Mouse (Mus musculus) kidney, embryonic 16.5 days (tissue): ENCODE measurements around the gene Sema5a. TPM values are rescaled to one million over a fixed set of nuclear protein-coding genes. Genes with fewer than 3 reads are reported as not detected.
A peak's percentile ranks its signal among the peaks of the same experiment; 100 is the strongest.
"Not testable (repeated sequence)": the region's sequence is repeated elsewhere in the genome, so short reads cannot be mapped to it uniquely, and the experiment has no call there.

Source experiments
- ATAC-seq: fragments of 200-750 bp; cut with Nextera tagmentation; 2 replicates; pipeline ENCODE4 v1.8.0; 2017; ENCODE audit warnings: moderate TSS enrichment; ENCODE audit not compliant: low FRiP score, low TSS enrichment
- H3K27ac ChIP-seq: fragments of 300-500 bp; sonication (generic); 2 replicates; pipeline ENCODE4 v1.5.1; 2014; ENCODE audit warnings: low read length
- H3K27me3 ChIP-seq: fragments of 300-500 bp; sonication (generic); 2 replicates; pipeline ENCODE4 v1.6.1; 2014; ENCODE audit warnings: low read length, control low read depth, mixed read lengths; ENCODE audit not compliant: insufficient read depth
- H3K36me3 ChIP-seq: fragments of 300-500 bp; sonication (generic); 2 replicates; pipeline ENCODE4 v1.6.1; 2014; ENCODE audit warnings: low read length, control low read depth, mixed read lengths; ENCODE audit not compliant: insufficient read depth
- H3K4me1 ChIP-seq: fragments of 300-500 bp; sonication (generic); 2 replicates; pipeline ENCODE4 v1.6.1; 2014; ENCODE audit warnings: low read length, control low read depth, mixed read lengths; ENCODE audit not compliant: insufficient read depth
- H3K4me2 ChIP-seq: fragments of 300-500 bp; sonication (generic); replicated peaks from 2 replicates; pipeline ENCODE4 v1.6.1; 2014; ENCODE audit warnings: low read depth, low read length
- H3K4me3 ChIP-seq: fragments of 300-500 bp; sonication (generic); 2 replicates; pipeline ENCODE4 v1.5.1; 2014; ENCODE audit warnings: mild to moderate bottlenecking, low read length
- H3K9ac ChIP-seq: fragments of 300-500 bp; sonication (generic); replicated peaks from 2 replicates; pipeline ENCODE4 v1.6.1; 2014; ENCODE audit warnings: low read length
- H3K9me3 ChIP-seq: fragments of 300-500 bp; sonication (generic); 2 replicates; pipeline ENCODE4 v1.6.1; 2016; ENCODE audit warnings: low read length, control low read depth
- WGBS: fragments of 180-500 bp; shearing (Covaris S2); extraction: QIAGEN DNeasy Blood & Tissue Kit; methylation state at CpG from one replicate; pipeline ENCODE4 v1.1.7; 2014; 5-methylcytosine and 5-hydroxymethylcytosine counted together
- polyA plus RNA-seq: library from polyadenylated mRNA; unstranded; fragments of >200 nt; fragmentation: Nextera tagmentation; extraction: Ambion mirVana; gene quantifications from 2 replicates; pipeline ENCODE4 v1.2.1, GENCODE M21; 2015

The Sema5a gene
- polyA plus RNA-seq, 1 experiment from 2014 or later, result 26.0 TPM

DNA sequence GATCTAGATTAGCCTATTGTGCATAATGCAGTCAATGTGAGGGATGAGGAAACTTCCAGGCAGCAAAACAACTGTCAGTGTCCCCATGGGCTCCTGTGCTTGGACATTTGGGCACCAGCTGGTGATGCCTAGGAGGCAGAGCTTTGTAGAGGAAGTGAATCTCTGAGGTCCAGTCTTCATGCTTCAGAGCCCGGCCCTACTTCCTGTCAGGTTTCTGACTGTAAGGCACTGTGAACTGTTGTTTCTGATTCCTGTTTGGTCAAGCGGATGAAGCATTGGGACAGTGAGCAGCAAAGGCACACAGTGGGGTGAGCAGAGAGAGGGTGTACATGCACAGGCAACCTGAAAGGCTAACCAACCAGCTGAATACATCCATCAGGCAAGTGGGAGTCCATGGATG, 14.5 kb upstream of the Sema5a start:
- Histone ChIP-seq H3K9ac (no peak overlapping the region), H3K27me3 (no peaks in the 10 kb centered on the region), H3K4me1 (0 out of 2 replicates have a peak, but pooled peaks cover 6% of the 10 kb centered on the region), H3K4me2 (no peak overlapping the region), H3K36me3 (no peaks in the 10 kb centered on the region), H3K9me3 (no peaks in the 10 kb centered on the region), H3K27ac (no peak overlapping the region), H3K4me3 (no peak overlapping the region)
- no peak for ATAC-seq
- 83% methylated on average over 2 of the region's 2 CpGs for WGBS

DNA sequence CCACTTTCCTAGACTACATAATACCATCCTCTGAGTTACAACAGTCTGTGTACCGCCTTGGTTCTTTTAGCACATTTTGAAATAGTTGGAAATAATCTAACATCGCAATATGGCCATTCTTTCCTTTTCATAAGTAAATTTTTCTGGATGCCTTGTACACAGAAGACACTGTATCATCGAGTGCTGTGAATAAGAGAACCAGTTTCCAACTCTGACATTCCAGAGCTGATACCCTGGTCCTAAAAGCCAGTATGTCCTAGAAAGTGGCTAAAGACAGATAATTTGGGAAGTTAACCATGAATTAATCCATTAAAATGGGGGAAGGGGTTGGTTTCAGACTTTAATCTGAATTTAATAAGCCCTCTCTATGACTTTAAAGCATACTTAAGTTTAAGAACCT, 12.4 kb upstream of the Sema5a start:
- Histone ChIP-seq H3K36me3 (no peaks in the 10 kb centered on the region), H3K4me1 (no peaks in the 10 kb centered on the region), H3K4me3 (no peak overlapping the region), H3K27me3 (no peaks in the 10 kb centered on the region), H3K4me2 (no peak overlapping the region), H3K27ac (no peak overlapping the region), H3K9ac (no peak overlapping the region), H3K9me3 (no peaks in the 10 kb centered on the region)
- ATAC-seq, result no peak
- 88% methylated on average over 3 of the region's 3 CpGs for WGBS

DNA sequence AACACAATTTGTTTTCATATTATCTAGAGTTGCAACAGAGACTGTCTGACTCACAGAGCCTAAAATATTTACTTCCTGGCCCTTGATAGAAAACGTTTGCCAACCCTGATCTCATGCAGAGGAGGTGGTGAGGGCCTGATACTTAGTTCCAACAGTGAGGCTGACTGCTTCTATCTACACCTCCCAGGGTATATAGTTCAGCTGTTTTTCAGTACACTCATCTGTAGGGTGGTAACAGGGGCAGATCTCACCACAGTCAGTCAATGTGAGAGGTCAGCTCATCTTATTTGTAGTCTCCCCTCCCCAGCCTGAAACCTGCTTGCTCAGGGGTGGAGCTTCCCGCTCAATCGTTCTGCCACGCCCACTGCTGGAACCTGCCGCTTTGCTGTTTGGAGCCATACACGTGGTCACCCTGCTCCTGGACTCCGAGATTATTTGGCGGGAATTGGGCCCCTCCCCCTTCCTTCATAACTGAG, 11.9 kb upstream of the Sema5a start:
- H3K36me3 ChIP-seq, H3K9me3 ChIP-seq, H3K4me2 ChIP-seq, H3K4me3 ChIP-seq, H3K4me1 ChIP-seq, H3K27me3 ChIP-seq, H3K27ac ChIP-seq, H3K9ac ChIP-seq, ATAC-seq: not testable (repeated sequence)
- WGBS, result 10% methylated on average over 8 of the region's 8 CpGs

DNA sequence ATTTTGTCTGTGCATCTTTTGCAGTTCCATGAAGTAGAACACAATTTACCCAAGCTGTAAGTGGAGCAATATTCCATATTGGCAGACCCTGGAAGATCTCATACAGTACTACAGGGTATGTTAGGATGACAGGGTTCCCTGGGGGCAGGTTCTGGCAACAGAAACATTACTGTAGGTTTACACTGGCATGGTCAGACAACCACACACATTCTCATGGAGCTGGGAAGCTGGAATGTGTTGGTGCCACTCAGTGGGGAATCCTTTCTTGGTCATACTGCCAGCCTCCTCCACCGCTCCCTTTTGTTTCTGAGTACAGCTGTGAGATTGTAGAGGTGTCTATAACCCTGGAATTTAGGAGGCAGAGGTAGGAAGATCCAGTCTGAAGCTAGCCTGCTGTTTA, 11.2 kb upstream of the Sema5a start:
- Histone ChIP-seq H3K36me3 (no peaks in the 10 kb centered on the region), H3K4me2 (no peak overlapping the region), H3K4me3 (no peak overlapping the region), H3K4me1 (no peaks in the 10 kb centered on the region), H3K9me3 (no peaks in the 10 kb centered on the region), H3K9ac (no peak overlapping the region), H3K27me3 (no peaks in the 10 kb centered on the region), H3K27ac (no peak overlapping the region)
- WGBS, result 100% methylated on average over 1 of the region's 1 CpGs
- no peak for ATAC-seq

DNA sequence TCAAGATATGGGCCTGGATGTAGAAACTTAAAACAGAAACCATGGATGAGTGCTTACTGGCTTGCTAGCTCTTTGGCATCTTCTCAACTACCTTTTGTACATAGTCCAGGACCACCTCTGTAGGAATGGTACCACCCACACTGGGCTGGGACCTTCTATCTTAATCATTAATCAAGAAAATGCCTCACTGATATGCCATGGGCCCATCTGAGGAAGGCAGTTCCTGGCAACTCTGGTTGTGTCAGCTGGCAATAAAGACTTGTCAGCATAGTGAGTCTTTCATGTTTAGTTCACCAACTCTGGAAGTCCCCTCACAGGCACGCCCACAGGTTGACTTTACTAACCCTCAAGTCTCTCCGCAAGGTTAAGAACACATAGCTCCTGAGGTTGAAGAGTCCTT, 5.5 kb upstream of the Sema5a start:
- Histone ChIP-seq H3K4me2 (no peak overlapping the region), H3K9me3 (no peaks in the 10 kb centered on the region), H3K9ac (no peak overlapping the region), H3K27ac (no peak overlapping the region), H3K27me3 (no peaks in the 10 kb centered on the region), H3K4me1 (peaks cover 18% of the 10 kb centered on the region), H3K4me3 (no peak overlapping the region), H3K36me3 (peaks cover 11% of the 10 kb centered on the region; the same call in 1 of the 2 replicates)
- WGBS, result 91% methylated on average over 2 of the region's 2 CpGs
- ATAC-seq, result no peak

DNA sequence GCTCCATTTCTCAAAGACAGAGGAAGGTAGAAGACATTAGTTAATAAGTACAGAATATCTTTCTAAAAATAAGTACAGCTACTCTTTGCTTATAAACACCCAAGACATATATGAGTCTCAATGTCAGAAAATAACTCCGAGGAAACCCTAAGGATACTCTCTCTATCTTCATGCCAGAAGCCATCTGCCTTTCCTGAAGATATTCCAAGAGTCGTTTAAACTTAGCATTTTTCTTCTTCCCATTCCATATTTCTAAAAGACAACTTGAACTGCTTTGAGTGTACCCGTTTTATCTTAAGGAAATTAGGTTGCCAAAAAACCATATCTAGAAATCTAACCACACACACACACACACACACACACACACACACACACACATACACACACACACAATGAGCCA, 4.5 kb upstream of the Sema5a start:
- no peaks in the 10 kb centered on the region for H3K9me3 ChIP-seq
- H3K9ac ChIP-seq, result no peak overlapping the region
- WGBS, result 82% methylated on average over 3 of the region's 3 CpGs
- no peak overlapping the region for H3K4me3 ChIP-seq
- H3K36me3 ChIP-seq, result peaks cover 11% of the 10 kb centered on the region; the same call in 1 of the 2 replicates
- H3K4me2 ChIP-seq, result no peak overlapping the region
- H3K27me3 ChIP-seq, result no peaks in the 10 kb centered on the region
- peaks cover 18% of the 10 kb centered on the region for H3K4me1 ChIP-seq
- no peak overlapping the region for H3K27ac ChIP-seq
- ATAC-seq, result no peak

DNA sequence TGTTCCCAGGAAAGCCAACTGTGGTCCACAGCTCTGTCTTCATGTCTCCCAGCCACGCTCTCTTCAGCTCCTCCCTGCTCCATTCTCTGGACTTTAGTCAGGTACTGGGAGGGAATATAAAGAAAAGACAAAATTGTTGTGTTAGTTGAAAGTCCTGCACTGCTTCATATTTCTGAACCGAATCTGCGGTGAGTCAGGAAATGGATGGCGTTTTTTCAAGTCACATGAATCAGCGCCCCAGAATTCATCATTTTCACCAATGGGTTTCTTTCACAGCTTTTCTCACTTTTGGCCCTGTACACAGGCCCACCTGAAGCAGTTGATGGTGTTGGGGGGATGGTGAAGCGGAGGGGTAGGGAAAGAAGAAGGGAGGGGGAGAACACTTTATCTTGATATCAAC, 2.9 kb upstream of the Sema5a start:
- ATAC-seq, result no peak
- no peaks in the 10 kb centered on the region for H3K27me3 ChIP-seq
- H3K4me1 ChIP-seq, result peaks cover 18% of the 10 kb centered on the region
- H3K36me3 ChIP-seq, result peaks cover 11% of the 10 kb centered on the region; the same call in 1 of the 2 replicates
- H3K9me3 ChIP-seq, result no peaks in the 10 kb centered on the region
- no peak overlapping the region for H3K27ac ChIP-seq
- no peak overlapping the region for H3K9ac ChIP-seq
- no peak overlapping the region for H3K4me2 ChIP-seq
- WGBS, result 84% methylated on average over 6 of the region's 6 CpGs
- H3K4me3 ChIP-seq, result no peak overlapping the region

DNA sequence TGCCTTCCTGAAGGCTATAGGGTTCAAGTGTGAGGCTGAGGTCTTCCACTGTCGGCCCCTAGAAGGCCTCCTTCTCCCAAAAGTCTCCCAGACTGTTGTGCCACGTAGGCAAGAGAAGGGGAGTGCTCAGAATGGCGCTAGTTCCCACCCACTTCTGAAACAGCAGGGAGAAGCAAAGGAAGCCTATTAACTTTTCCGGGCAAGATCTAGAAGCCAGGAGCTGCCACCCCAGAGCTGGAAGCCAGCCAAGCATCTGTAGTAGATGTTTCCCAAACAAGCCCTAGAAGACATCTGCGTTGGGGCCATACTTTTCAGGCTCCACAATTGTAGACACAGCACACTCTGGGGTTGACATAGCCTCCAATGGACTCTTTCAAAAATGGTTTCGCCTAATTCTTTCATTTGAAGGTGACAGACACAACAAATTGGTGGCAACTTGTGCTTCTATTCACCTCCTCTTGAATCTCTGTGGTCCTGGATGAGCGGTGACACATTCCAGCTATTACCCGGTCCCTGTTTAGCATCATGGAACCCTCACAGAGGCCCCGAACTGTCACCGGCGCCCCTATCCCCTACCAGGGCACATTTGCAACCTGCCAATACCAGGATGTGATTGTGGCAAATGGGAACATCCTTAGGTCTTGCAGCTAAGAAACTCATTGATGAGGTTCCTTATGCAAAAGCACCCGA, 1.4 kb upstream of the Sema5a start:
- Histone ChIP-seq H3K36me3 (peaks cover 11% of the 10 kb centered on the region; the same call in 1 of the 2 replicates), H3K4me3 (peak overlapping the region; percentile 73), H3K4me1 (peaks cover 31% of the 10 kb centered on the region), H3K27ac (peak overlapping the region; percentile 92), H3K9ac (peak overlapping the region; percentile 82), H3K27me3 (no peaks in the 10 kb centered on the region), H3K4me2 (peak overlapping the region; percentile 96), H3K9me3 (no peaks in the 10 kb centered on the region)
- 64% methylated on average over 12 of the region's 12 CpGs for WGBS
- ATAC-seq, result no peak

DNA sequence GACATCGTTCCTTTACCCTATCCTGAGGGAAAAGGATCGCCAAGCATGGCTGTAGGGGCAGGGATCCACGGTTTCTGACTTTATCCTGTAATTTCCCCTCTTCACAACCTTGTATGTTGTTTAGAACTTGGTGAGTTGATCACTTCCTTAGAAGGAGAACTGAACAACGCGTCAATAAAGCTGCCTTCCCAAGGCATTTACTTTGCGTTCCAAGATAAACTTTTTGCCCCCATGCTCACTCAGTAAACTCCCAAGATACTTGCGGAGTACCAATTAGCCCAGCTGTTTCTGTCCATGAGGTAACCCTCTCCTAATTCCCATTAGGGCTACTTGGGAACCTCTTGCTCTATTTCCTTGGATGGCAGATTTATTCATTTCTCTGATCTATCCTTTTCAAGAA, 786 bp upstream of the Sema5a start:
- Histone ChIP-seq H3K4me1 (peaks cover 31% of the 10 kb centered on the region), H3K27me3 (no peaks in the 10 kb centered on the region), H3K4me2 (peak overlapping the region; percentile 96), H3K27ac (peak overlapping the region; percentile 92), H3K4me3 (peak overlapping the region; percentile 73), H3K9me3 (no peaks in the 10 kb centered on the region), H3K9ac (peak overlapping the region; percentile 82), H3K36me3 (peaks cover 11% of the 10 kb centered on the region; the same call in 1 of the 2 replicates)
- ATAC-seq, result no peak
- WGBS, result 38% methylated on average over 7 of the region's 7 CpGs
